Mouse (Mus musculus) embryo, embryonic 11.5 days (tissue): ENCODE data around the gene Wwc1.

Source experiments
- DNase-seq: peaks from one replicate; pipeline ENCODE4 v3.0.0-alpha.2; 2012; ENCODE audit warnings: low read depth, low spot score

The Wwc1 gene

GRCm38 (mm10) chr11:35980411-35980917 lies at the start of gene Wwc1:
Gene Wwc1 (minus strand): TSS chr11:35980527.
- no peak for DNase-seq

GRCm38 (mm10) chr11:36020009-36020408 lies 39.7 kb upstream of the Wwc1 start:
- no peak for DNase-seq

GRCm38 (mm10) chr11:36013179-36013578 lies 32.9 kb upstream of the Wwc1 start:
- DNase-seq: no peak

GRCm38 (mm10) chr11:36009281-36010208 lies 29.2 kb upstream of the Wwc1 start:
- no peak for DNase-seq

- DNase-seq: no peak
Measured at GRCm38 (mm10) chr11:36002900-36003299, 22.6 kb upstream of the Wwc1 start.

- DNase-seq: peak; percentile 90
Measured at GRCm38 (mm10) chr11:36001282-36001970, 21.1 kb upstream of the Wwc1 start.

- DNase-seq: no peak
Measured at GRCm38 (mm10) chr11:36000585-36001281, 20.4 kb upstream of the Wwc1 start.

- DNase-seq: no peak
Measured at GRCm38 (mm10) chr11:36000038-36000437, 19.7 kb upstream of the Wwc1 start.

- no peak for DNase-seq
Measured at GRCm38 (mm10) chr11:35998048-35998447, 17.7 kb upstream of the Wwc1 start.

GRCm38 (mm10) chr11:35995310-35995709 lies 15.0 kb upstream of the Wwc1 start:
- no peak for DNase-seq

GRCm38 (mm10) chr11:35991846-35992245 lies 11.5 kb upstream of the Wwc1 start:
- DNase-seq: no peak

- no peak for DNase-seq
Measured at GRCm38 (mm10) chr11:35989967-35990366, 9.6 kb upstream of the Wwc1 start.

GRCm38 (mm10) chr11:35985841-35986393 lies 5.6 kb upstream of the Wwc1 start:
- no peak for DNase-seq

GRCm38 (mm10) chr11:35982734-35983133 lies 2.4 kb upstream of the Wwc1 start:
- no peak for DNase-seq

GRCm38 (mm10) chr11:35979733-35980410 lies 455 bp downstream of the Wwc1 start:
- DNase-seq: no peak

GRCm38 (mm10) chr11:35979266-35979732 lies 1.0 kb downstream of the Wwc1 start:
- no peak for DNase-seq

- DNase-seq: no peak
Measured at GRCm38 (mm10) chr11:35977796-35978195, 2.5 kb downstream of the Wwc1 start.

- no peak for DNase-seq
Measured at GRCm38 (mm10) chr11:35977096-35977495, 3.2 kb downstream of the Wwc1 start.

GRCm38 (mm10) chr11:35976482-35976881 lies 3.8 kb downstream of the Wwc1 start:
- no peak for DNase-seq

GRCm38 (mm10) chr11:35974632-35975450 lies 5.5 kb downstream of the Wwc1 start:
- DNase-seq: no peak
